Mouse (Mus musculus) CD4-positive helper T cell, adult 2 months (primary cell): ENCODE measurements around the gene Prkn.

Source experiments
- DNase-seq: peaks from one replicate; pipeline ENCODE4 v3.0.0-alpha.2; 2012; ENCODE audit warnings: low read depth, missing footprints, low spot score

The Prkn gene

DNA sequence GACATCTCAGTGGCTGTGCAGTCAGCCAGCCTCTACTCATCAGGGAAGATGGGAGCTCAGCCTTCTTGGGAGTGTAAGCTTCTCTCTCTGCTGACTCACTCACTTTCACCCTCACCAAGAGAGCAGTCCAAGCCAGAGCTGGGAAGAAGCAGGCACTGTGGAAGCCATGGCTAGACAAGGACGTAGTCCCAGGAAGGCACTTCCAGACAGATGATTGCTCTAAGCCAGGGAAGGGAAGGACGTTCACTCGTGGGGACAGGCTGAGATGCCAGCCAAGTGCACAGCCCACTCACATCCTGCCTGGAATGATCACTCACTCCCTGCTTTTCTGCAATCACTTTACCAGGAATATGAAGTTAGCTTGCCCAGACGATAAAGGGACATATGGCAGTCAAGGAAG is 430.0 kb downstream of the Prkn start:
- no peak for DNase-seq

DNA sequence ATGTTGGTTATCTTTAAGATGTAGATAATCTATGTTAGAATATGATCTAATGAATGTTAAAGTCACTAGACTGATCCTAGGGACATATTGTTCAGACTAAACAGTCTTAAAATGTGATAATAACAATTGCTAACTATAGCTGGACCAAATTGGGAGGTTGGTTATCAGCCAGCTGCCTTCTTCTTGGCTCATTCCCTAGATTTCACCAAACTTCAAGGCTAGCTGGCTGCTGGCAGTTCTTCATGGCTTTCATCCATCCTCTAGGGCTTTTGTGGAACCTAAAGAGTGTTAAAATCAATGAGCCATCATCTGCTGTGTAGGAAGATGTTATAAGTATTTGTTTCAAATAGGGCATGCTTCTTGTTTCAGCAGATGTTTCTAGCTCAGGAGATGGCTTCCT is 431.7 kb downstream of the Prkn start:
- no peak for DNase-seq

DNA sequence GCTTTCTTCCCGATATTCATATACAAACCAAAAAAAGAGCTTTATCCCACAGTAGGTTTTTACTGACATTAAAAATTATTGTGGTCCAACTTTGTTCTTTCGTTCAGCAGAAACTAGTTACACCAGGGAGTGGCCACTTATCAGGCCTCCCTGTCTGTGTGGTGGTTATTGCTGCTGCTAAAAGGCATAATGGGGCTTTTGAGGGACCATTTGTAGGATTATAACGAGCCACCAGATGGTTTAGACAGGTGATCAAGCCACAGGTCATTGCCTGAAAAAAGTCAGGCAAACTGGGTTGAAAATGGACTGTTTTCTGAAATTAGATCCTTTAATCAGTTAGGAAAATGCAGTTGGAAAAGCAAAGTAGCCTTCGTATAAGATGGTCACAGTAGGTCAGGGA is 444.1 kb downstream of the Prkn start:
- no peak for DNase-seq

DNA sequence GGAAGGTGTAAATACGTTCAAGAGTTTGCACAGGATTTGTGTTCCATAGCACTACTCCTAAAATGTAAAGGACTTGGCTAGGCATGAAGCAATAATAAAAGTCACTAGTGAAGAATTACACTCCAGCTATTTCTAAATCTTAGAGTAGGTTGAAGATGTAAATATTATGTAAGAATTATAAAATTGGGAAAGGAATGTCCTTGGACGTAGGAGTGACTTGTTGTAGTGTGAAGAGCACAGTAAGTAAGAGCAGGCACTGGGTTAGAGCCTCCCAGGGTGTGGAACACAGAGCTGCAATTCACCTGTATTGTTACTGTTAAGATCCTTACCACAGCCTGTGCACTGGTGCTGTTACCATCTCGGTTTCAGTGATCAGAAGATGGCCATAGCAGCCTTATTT is 450.0 kb downstream of the Prkn start:
- no peak for DNase-seq

DNA sequence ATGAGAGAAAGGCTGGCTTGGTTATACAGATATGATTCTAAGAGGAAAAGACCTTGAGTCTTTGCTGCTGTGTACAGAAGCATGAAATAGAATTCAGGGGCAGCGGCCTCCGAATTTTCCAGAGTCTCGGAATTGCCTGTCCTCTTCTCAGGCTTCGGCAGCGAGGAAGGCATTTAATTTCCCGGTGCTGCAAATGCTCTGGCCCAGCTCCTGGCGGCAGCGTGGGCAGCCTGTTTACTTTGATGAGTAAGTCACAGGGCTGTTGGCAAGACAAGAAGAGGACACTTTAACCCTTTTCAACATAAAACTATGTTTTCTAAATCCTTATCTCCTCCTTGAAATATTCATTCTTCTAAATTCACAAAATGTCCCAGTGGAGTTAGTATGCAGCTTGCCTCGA is 462.9 kb downstream of the Prkn start:
- no peak for DNase-seq

DNA sequence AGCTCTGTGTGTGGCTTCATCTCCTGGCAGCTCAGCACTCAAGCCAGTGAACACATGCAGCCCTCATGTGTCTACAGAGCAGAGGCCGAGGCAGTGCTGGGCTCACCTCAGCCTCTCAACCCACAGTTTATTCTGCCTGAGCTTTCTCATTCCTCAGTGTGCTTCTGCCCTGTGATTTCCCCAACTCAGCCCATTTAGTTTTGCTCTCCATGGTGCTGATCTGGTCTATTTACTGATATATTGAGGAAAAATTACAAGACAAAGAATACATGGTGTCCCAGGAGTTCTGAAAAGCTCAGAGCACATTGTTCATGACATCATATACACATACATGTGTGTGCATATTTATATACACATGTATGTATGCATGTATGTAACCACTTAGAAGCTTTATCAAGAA is 469.7 kb downstream of the Prkn start:
- no peak for DNase-seq

DNA sequence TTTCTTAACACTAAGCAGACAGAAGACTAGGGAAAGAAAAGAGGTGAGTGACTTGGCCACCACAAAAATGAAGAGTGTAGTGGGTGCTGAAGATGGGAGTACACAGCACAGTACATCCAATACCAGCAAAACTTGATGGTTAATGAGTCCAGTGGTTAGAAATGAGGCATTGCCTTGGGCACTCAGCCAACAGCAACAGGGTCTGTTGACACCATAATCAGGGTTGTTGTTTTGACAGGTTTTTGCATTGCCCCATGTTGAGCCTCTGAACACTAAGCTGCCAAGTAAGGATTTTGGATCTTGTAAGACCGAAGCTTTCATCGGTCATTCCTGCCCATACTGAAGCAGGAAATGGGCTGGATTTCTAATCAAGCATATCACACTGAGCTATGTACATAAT is 474.0 kb downstream of the Prkn start:
- no peak for DNase-seq

DNA sequence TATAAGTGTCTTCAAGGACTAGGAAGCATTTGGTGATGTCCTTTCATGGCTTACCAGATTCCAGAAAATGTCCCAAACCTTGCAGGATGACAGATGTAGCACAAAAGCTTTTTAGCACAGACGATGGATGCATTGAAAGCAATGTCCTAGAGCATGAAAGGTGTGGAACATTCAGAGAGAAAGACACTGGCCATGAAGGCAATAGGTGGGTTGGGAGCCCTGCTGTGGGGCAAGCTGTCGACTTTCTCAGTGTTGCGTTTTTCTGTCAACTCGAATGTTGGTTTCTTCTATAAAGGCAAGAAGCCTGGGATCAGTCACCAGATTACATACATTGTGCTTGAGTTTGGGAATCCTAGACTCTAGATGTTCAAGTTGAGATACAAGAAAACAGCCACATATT is 475.5 kb downstream of the Prkn start:
- DNase-seq = no peak

DNA sequence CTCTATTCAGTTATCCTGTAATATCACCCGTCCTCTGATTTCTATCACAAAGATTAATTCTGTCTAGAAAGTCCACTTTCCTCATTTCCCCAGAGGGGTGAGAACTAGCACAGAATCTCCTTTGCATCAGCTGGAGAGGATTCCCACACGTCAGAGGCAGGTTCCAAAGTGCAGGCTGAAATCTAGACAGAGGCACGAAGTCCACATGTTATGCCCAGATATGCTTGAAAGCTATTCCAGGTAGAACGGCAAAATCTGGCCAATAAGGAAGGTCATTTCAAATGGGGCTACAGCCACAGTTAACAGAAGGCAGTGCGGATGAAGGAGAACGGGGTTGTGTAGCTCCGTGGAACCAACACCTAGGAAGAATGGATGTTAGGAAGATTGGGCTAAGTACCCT is 478.8 kb downstream of the Prkn start:
- no peak for DNase-seq

DNA sequence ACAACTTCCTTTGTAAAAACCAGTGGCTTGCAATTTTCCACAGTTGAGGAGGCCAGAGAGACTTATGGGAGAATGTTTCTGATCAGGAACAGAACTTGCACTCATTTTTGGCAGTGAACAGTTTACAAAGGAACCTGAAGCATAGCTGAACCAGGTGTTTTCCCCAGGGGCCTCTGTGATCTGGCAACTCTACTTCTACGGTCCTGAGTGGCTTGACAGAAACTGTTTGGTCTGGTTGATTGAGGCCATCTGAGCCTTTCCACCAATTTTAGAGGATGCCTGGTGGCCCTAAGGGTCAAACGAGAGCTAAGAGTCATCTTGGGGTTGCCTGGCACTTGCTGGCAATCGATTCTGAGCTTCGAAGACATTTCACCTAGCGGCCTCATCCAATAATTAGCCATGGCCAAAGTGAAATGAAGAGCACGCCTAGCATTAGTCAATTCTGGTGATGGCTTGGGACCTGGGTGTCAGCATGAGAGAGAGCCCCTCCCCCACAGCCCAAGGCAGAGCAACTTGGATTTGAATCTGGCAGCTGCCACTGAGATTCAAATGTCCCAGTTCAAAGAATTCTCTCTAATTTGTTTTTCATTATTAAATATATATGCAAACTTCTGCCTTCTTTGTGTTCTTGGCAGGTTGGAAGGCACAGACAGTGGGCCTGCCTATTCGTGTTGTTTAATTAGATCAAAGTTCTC is 479.6 kb downstream of the Prkn start:
- no peak for DNase-seq

DNA sequence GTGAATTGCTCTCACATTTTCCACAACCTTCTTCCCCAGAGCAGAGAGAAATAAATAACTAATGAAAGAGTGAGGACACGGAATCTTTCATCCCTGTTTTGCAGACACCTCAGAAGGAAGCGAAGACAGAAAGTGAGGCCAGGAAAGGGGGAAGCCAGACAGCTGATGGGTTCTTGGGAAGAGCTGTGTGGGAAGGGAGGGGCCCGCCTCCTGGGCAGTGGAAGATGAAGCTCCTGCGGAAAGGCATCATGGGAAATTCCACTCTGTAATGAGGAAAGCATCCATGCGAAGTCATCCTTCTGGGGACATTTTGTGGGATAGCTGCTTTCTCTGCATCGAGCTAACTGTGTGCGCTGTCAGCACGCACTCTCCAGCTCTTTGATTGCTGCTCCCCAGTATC is 491.9 kb downstream of the Prkn start:
- no peak for DNase-seq

DNA sequence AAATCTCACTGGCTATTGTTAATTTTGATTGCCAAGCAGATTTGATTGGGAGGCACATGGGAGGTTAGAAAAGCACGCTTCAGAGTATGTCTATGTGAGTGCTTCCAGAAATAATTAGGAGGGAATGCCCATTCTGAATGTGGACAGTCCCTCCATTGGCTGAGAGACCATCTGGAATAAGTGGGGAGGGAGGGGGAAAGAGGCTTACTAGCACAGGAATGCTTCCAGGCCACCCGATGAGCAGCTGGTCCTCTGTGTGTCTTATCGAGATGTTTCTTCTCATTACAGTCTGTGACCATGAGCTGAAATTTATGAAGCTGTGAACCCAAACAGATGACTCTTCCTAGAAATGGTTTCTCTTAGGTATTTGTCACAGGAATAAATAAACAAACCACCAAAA is 493.6 kb downstream of the Prkn start:
- DNase-seq = no peak

DNA sequence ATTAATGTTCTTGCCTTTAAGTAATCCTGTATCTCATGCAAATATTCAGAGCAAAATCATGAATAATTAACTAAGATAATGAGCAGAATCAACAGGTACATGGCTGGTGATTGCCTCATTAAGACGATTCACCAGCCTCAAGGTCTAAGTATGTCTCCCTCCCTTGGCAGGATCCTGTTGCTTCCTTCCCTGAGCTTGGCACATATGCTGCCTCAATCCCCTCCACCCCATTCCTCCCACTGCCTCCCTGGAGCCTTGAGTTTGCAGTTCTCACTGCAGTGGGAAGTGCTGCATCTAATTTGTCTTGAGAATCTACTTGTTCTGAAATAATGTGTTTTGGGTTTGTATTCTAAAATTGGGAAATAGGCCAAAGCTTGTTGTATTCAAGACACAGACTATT is 496.0 kb downstream of the Prkn start:
- no peak for DNase-seq

DNA sequence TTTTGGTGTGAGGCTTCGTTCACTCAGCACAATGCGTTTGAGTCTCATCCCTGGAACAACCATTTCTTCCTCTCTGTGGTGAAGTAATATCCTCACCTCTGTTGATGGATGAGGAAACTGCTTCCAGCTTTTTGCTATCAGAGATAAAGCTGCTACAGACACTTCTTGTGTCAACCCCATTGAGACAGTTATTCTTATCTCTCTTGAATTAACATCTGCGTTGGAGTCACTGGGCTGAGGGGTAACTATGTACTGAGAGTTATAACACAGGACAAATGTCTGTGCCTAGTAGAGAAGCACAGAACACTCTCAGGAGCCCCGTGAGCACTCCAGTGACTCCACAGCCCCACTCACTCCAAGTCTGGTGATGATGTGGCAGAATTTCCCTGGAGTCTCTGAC is 500.2 kb downstream of the Prkn start:
- no peak for DNase-seq

DNA sequence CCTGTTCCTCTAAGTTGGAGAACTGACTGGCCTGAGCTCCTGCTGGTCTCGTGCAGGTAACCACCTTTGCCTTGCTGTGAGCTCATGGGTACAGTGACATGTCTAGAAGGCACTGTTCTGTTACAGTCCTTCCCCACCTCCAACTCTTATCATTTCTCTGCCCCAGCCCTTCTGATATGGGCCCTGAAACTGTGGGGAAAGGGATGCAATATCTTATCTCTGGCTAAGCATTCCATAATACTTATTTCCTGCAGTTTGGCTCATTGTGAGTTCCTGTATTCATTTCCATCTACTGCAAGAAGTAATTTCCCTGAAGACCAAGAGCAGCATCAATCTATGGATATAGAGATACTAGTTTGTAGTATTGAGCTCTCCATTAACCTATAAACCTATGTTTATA is 506.1 kb downstream of the Prkn start:
- no peak for DNase-seq

DNA sequence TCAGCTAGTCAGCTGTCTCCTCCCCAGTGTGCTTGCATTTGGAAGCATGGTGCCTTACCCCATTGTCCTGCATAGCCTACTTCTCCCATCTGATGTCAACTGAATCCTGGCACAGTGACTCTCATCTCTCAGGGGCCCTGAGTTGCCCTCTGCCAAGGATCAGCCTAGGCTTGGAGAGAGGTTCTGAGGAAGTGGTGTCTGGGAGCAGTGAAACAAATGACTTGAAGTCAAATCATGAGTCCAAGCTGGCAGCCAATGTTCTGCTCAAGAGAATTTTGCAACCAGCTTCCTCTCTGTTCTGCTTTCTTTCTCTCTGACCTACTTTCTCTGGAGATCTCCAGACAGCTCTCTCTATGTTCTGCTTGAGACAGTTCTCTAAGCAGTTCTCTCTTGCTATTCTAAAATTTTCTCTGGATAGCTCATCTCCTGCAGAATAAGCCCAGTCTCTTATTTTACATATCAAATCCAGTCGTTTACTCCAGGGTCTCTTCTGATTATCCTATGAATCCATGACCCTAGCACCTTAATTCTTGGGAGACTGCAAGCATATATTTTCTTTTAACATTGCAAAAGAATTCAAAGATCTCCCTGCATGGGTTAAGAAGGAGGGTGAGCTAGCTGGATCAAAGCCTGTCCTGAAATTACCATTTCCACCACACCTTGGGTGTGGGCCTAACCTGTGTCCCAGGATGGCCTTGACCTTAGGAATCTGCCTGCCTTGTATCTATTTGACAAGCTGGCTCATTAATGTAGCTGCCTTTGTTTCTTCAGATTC is 512.8 kb downstream of the Prkn start:
- no peak for DNase-seq

DNA sequence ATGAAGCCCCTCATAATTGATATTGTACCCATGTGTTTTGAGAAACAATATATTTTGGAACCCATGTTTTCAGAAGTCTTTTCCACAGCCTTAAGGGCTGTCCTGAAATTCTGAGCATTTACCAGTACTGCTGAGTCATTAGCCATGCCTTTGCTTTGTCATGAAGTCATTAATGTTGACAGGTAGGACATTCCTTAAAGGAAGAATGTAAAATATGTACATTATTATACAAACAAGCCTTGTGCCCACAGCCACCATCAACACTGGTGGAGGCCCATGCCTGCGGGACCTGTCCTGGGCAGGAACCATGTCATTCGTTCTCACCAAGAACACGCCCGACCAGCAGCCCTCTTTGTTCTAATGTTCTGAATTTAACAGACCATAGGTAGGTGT is 513.4 kb downstream of the Prkn start:
- no peak for DNase-seq

DNA sequence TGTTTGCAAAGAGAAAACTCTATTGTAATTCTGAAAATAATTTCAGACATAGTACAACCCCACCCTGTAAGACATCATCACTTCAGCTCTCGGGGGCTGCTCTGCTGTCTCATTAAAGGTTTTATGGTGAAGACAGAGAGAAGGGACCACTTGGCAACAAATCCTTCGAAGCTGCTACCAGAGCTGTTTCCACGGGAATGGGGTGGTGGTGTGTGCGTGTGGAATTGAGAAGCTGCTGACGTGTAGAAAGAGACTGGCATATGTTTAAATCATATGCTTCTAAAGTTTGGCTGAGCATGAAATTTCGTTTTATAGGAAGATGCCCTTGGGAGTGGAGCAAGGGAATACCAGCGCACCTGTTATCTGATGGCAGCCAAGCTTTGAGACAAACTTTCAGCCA is 514.2 kb downstream of the Prkn start:
- DNase-seq = no peak

DNA sequence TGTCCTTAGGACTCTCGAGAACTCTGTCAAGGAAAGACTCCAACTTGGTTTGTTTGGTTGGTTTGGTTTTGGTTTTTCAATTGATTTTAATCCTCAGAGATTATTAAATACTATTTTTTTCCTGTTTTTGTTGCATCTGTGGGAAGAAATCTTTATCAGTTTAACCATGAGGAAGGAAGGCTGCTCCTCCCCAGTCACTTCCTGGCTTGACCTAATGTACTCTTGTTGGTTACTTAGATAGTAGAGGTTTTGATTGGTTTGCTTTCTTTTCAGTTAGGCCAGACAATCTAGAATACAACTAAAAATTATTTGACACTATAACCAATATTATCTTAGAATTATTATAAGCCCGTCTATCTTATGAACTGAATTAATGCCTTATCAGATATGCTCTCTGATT is 535.3 kb downstream of the Prkn start:
- no peak for DNase-seq

DNA sequence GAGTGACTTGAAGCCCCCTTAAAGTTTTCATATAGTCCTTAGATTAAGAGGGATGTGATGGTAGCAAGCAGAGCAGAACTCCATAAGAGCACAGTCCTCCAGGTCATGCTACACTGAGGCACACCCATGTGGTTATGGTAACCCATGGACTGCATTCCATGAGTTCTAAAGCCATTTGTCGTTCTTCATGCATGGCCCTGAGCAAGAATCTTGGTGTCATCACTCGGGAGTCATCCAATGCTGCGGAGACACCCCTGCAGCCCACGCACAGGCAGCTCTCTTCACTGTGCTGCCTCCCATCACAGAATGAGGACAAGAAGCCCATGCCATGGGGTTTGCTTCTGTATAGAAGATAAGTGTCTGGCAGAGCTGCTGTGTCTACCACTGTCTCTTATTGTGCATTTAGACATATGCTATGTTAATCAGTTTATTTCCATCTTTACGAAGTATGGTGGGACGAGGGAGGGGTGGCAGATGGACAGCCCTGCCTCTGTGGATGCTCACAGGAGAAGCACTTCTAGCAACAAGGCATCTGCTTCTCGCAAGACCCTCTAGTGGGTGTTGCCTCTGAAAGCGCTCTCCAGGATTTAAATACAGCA is 543.3 kb downstream of the Prkn start:
- DNase-seq = no peak

DNA sequence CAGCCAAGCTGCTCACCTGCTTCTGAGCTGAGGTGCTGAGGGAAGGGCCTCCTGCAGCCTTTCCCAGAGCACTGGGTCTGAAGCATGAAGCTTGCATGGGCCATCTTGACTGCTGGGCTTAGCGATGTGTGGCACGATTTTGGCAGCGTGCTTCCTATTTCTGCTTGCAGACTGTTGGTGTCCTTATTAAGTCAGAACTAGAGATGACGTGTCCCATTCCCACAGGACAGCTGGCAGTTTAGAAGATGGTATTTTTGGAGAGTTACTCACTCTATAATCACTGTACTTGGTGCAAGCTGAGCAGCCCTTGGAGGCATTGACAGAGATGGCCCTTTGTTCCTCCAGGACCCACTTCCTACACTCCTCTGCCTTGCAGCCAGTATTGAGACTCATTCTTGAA is 545.1 kb downstream of the Prkn start:
- DNase-seq = no peak

DNA sequence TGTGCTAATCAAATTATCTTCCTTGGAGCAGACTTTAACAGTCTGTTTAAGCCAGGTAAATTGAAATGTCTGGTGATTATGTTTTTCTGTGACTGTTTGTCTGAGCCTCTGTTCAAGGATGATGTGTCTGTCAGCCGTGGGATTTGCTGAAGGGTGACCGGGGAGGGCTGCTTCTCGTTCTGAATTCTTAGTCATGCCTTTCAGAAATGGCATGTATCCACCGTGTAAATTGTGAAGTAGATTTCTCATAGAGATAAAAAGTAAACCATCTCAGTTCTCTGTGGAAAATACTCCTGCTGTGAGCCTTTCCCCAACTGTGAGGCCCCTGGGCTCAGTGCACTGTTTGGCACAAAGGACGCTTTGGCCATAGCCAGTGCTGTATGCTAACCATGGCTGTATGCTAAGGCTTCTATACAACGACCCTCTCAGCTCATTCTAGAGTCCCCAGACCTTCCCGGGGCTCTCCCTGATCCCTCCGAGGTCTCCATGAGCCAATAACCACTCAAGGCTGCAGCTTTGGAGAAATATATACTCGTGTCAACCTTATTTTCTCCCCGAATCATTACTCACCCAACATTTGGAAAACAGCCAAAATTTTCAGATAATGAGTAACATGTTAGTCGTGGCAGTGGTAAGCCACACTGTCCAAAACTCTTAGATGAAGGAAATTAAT is 552.6 kb downstream of the Prkn start:
- DNase-seq = no peak

DNA sequence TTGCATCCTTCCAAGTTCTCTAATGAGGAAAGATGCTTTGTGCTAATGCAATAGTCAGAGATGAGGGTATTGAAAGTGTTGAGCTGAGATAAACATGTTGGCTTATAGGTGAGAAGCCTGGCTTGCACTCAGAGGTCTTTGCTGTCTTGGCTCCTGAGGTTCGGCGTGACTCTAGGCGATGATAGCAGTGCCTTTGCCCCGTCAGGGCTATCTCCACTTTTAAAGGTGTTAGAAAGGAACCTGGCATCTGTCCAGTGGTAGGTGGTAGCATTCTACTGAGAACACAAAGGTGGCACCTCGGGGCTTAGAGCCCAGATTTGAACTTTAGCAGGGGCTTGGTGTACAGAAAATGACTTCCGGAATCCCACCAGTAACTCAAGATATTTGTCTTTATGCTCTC is 554.4 kb downstream of the Prkn start:
- no peak for DNase-seq
